Mouse (Mus musculus) neural tube, embryonic 12.5 days (tissue): ENCODE data around the gene Gm20878. TPM values are rescaled to one million over a fixed set of nuclear protein-coding genes. Genes with fewer than 3 reads are reported as not detected.
"Not testable (repeated sequence)": the region's sequence is repeated elsewhere in the genome, so short reads cannot be mapped to it uniquely, and the experiment has no call there.

Experiments
- ATAC-seq: fragments of 200-750 bp; cut with Nextera tagmentation; 2 replicates; pipeline ENCODE4 v1.8.0; 2017; ENCODE audit warnings: low read depth, mild to moderate bottlenecking, moderate TSS enrichment, moderate library complexity; ENCODE audit not compliant: low FRiP score
- H3K27ac ChIP-seq: fragments of 300-500 bp; sonication (generic); 2 replicates; pipeline ENCODE4 v1.5.1; 2016
- H3K27me3 ChIP-seq: fragments of 300-500 bp; sonication (generic); replicated peaks from 2 replicates; pipeline ENCODE4 v1.6.1; 2016; ENCODE audit warnings: mild to moderate bottlenecking
- H3K36me3 ChIP-seq: fragments of 300-500 bp; sonication (generic); 2 replicates; pipeline ENCODE4 v1.6.1; 2016; ENCODE audit warnings: mild to moderate bottlenecking
- H3K4me1 ChIP-seq: fragments of 300-500 bp; sonication (generic); 2 replicates; pipeline ENCODE4 v1.6.1; 2016
- H3K4me2 ChIP-seq: fragments of 300-500 bp; sonication (generic); replicated peaks from 2 replicates; pipeline ENCODE4 v1.6.1; 2016; ENCODE audit warnings: mild to moderate bottlenecking
- H3K4me3 ChIP-seq: fragments of 300-500 bp; sonication (generic); 2 replicates; pipeline ENCODE4 v1.5.1; 2016
- H3K9ac ChIP-seq: fragments of 300-500 bp; sonication (generic); 2 replicates; pipeline ENCODE4 v1.6.1; 2016; ENCODE audit warnings: mild to moderate bottlenecking
- H3K9me3 ChIP-seq: fragments of 300-500 bp; sonication (generic); 2 replicates; pipeline ENCODE4 v1.6.1; 2016; ENCODE audit warnings: mild to moderate bottlenecking
- WGBS: fragments of 180-500 bp; shearing (Covaris S2); methylation state at CpG from one replicate; pipeline ENCODE4 v1.1.7; 2016; 5-methylcytosine and 5-hydroxymethylcytosine counted together
- polyA plus RNA-seq: library from polyadenylated mRNA; unstranded; fragments of >200 nt; fragmentation: Nextera tagmentation; extraction: Ambion mirVana; gene quantifications from 2 replicates; pipeline ENCODE4 v1.2.1, GENCODE M21; 2016

Gene Gm20878
- 4.6 TPM in 2 replicates for polyA plus RNA-seq

- H3K36me3 ChIP-seq, ATAC-seq, H3K4me2 ChIP-seq, H3K4me1 ChIP-seq, H3K9ac ChIP-seq, H3K4me3 ChIP-seq, H3K27me3 ChIP-seq, H3K27ac ChIP-seq, H3K9me3 ChIP-seq: not testable (repeated sequence)
- WGBS = no CpG with 5 or more reads among the region's 8 CpGs
These were observed at the start of gene Gm20878 for GRCm38 (mm10) chr4:41941272-41941671. Gene Gm20878, plus strand, starts transcription at chr4:41941572.

GRCm38 (mm10) chr4:41903310-41903709 is 38.1 kb upstream of the Gm20878 start, which contains the start of gene Gm21541:
Gene Gm21541, plus strand, starts transcription at chr4:41903610.
- WGBS = no CpG with 5 or more reads among the region's 5 CpGs
- not testable (repeated sequence) for H3K4me3 ChIP-seq, ATAC-seq, H3K9me3 ChIP-seq, H3K36me3 ChIP-seq, H3K4me2 ChIP-seq, H3K4me1 ChIP-seq, H3K27ac ChIP-seq, H3K27me3 ChIP-seq, H3K9ac ChIP-seq

- H3K9me3 ChIP-seq, ATAC-seq, H3K36me3 ChIP-seq, H3K4me1 ChIP-seq, H3K27ac ChIP-seq, H3K27me3 ChIP-seq, H3K4me2 ChIP-seq, H3K9ac ChIP-seq, H3K4me3 ChIP-seq: not testable (repeated sequence)
- WGBS = no CpG with 5 or more reads among the region's 1 CpGs
These were observed 24.4 kb downstream of the Gm20878 start, which contains the start of gene Fam205a4 for GRCm38 (mm10) chr4:41965758-41966157. Gene Fam205a4, plus strand, starts transcription at chr4:41966058.

Other genes starting within 250 kb of the Gm20878 start
- 32.8 and 36.4 TPM in 2 replicates for gene Cntfr, start 244.5 kb upstream of the Gm20878 start, polyA plus RNA-seq
- gene Il11ra1, start 241.6 kb upstream of the Gm20878 start, polyA plus RNA-seq = 73.3 and 79.5 TPM in 2 replicates
- gene Rpp25l, start 228.0 kb upstream of the Gm20878 start, polyA plus RNA-seq = 65.9 and 66.9 TPM in 2 replicates
- gene Dctn3, start 218.4 kb upstream of the Gm20878 start, polyA plus RNA-seq = 225 and 233 TPM in 2 replicates
- 1.4 and 1.5 TPM in 2 replicates for gene Arid3c, start 210.4 kb upstream of the Gm20878 start, polyA plus RNA-seq
- gene Galt, start 186.3 kb upstream of the Gm20878 start, polyA plus RNA-seq = 25.2 and 27.3 TPM in 2 replicates
- gene Sigmar1, start 185.4 kb upstream of the Gm20878 start, polyA plus RNA-seq = 60.7 and 63.7 TPM in 2 replicates
- gene Ccl27a, start 167.3 kb upstream of the Gm20878 start, polyA plus RNA-seq = 133 and 136 TPM in 2 replicates
- not detected in 2 replicates for gene Gm21541, start 38.0 kb upstream of the Gm20878 start, polyA plus RNA-seq
- 0.23 TPM in 1 of 2 replicates, not detected in the other for gene Fam205a4, start 24.5 kb downstream of the Gm20878 start, polyA plus RNA-seq
- gene Gm21093, start 93.2 kb downstream of the Gm20878 start, polyA plus RNA-seq = 0.18 TPM in 1 of 2 replicates, not detected in the other
- gene Gm3893, start 149.6 kb downstream of the Gm20878 start, polyA plus RNA-seq = not detected in 2 replicates
- not detected in 2 replicates for gene Gm13304, start 173.2 kb downstream of the Gm20878 start, polyA plus RNA-seq
- not detected in 2 replicates for gene Gm13306, start 211.9 kb downstream of the Gm20878 start, polyA plus RNA-seq
- 0.23 TPM in 1 of 2 replicates, not detected in the other for gene Gm13305, start 227.0 kb downstream of the Gm20878 start, polyA plus RNA-seq